Mouse (Mus musculus) erythroblast, embryonic 14.5 days (primary cell): Measurements from ENCODE around the gene Slc37a3.

ENCODE experiments used
- GATA1 ChIP-seq: IDR thresholded peaks from 2 replicates; pipeline ENCODE4 v1.6.1; 2012; ENCODE audit warnings: low read length, inconsistent platforms, mixed read lengths
- TAL1 ChIP-seq: IDR thresholded peaks from 3 replicates; pipeline ENCODE4 v1.6.1; 2012; ENCODE audit warnings: low read length, inconsistent platforms, mixed read lengths

GRCm38 (mm10) chr6:39345430-39345829, 32.0 kb downstream of the Slc37a3 start:
- no peak for TF ChIP-seq TAL1
- no peak for TF ChIP-seq GATA1
